Mouse (Mus musculus) lung, postnatal 14 days (tissue): ENCODE data around the gene Uap1l1.

Source experiments
- DNase-seq: peaks from one replicate; pipeline ENCODE4 v3.0.0; 2021

Gene Uap1l1

DNA sequence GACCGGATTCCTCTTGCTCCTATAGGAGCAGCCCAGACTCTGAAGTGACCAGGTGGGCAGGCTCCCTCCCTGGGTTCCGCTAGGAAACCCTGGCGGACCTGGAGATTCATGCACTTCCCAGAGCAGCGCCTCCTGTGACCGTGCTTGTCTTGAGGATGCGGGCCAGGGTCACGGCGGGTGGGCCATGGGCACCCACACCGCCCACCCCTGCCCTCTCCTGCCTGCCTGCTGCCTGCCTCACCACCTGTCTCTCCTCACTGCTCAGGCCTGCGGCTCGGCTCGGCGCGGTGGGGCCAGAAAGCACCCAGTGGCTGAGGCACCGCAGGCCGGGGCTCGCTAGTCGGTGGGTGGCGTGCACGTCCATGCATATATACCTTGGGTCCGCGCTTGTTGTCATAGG, 54.5 kb downstream of the Uap1l1 start:
- no peak for DNase-seq

DNA sequence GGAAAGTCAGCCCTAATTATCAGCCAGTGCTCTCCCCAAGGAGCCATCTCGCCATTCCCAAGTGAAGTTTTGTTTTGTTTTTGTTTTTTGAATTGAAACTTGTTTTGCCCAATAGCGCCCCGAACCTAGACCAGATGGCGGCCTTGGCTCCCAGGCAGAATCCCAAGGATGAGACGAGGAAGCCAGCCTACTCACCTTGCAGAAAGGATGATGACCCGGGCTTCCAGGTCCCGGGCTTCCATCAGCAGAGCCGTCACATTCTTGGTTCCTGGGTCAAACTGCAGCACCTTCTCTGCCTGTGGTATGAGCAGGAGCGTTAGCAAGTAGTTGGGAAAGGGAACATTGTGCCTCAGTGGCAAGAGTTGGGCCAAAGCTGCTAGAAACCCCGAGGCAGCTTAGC, 55.3 kb downstream of the Uap1l1 start:
- DNase-seq: no peak
